Mouse (Mus musculus) fibroblast of lung, adult 2 months (primary cell): ENCODE data around the gene Bdkrb1.

Experiments
- DNase-seq: peaks from one replicate; pipeline ENCODE4 v3.0.0-alpha.2; 2011; ENCODE audit warnings: low read depth

The Bdkrb1 gene

DNA sequence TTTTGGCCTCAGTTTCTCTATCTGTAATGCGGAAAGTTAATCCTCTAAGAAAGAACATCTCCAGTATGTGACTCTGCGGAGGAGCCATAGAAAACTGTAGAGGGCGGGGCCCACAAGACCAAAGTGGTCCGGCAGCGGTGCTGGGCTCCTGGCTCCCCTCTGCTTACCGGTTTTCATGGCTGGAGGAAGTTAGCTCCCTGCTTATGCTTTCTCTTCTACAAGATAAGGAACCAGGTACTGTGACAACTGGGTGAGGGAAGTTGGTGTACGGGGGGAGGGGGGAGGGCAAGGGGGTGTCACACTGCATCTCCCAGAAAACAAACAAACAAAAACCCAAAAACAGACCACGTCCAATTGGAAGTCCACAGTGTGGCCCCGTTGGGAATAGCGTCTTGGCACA lies 4.4 kb upstream of the Bdkrb1 start:
- DNase-seq, result no peak

GRCm38 (mm10) chr12:105599098-105599497 lies 3.8 kb upstream of the Bdkrb1 start:
- no peak for DNase-seq

- DNase-seq, result peak; percentile 94
Observed at GRCm38 (mm10) chr12:105601586-105601985, 1.3 kb upstream of the Bdkrb1 start.

- DNase-seq, result no peak
Observed at GRCm38 (mm10) chr12:105603904-105604303, 1.0 kb downstream of the Bdkrb1 start.

- DNase-seq, result no peak
Observed at GRCm38 (mm10) chr12:105605212-105605611, 2.3 kb downstream of the Bdkrb1 start.

GRCm38 (mm10) chr12:105606881-105607280 lies 4.0 kb downstream of the Bdkrb1 start:
- no peak for DNase-seq

DNA sequence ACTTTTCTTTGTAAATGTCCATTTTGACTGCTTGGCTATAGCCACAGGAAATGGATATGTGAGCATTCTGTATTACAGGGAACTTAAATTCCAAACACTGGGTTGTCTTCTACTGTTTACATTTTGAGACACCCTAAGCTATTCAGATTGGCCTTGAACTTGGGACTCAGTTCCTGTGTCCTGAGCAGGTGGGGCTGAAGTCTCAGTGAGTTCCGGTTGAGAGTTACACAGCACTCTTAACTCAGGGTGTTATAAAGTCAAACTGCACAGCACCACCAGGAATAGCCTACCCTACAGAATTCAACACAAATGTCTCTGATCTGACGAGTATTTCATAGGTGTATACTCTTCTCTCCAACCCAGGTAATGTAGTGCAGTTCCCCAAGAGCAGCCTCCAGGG lies 8.2 kb downstream of the Bdkrb1 start:
- DNase-seq, result no peak

- peak; percentile 38 for DNase-seq
Observed at GRCm38 (mm10) chr12:105611748-105612147, 8.9 kb downstream of the Bdkrb1 start.

GRCm38 (mm10) chr12:105613559-105613958 lies 10.7 kb downstream of the Bdkrb1 start:
- DNase-seq, result no peak

DNA sequence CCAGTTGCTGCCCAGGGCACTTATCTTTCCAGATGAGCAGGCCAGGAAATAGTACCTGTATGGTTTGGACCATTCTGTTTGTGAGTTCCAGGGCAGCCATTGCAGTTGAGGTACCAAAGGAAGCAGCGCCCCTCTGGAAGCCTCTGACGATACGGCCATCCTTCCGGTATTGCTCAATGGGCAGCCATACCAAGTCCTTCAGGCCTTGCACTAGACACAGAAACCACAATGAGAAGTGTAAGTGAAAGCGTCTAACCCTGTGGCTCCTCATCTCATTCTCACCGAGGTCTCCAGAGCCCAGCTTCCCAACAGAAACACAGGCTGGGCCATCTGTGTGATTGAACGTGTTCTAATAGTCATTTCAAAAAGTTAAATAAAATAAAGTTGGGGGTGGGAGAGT lies 19.2 kb downstream of the Bdkrb1 start:
- DNase-seq, result no peak

GRCm38 (mm10) chr12:105622981-105623539 lies 20.2 kb downstream of the Bdkrb1 start:
- DNase-seq, result no peak

GRCm38 (mm10) chr12:105625798-105626197 lies 22.9 kb downstream of the Bdkrb1 start:
- no peak for DNase-seq

GRCm38 (mm10) chr12:105634374-105635067 lies 31.6 kb downstream of the Bdkrb1 start:
- DNase-seq, result no peak

DNA sequence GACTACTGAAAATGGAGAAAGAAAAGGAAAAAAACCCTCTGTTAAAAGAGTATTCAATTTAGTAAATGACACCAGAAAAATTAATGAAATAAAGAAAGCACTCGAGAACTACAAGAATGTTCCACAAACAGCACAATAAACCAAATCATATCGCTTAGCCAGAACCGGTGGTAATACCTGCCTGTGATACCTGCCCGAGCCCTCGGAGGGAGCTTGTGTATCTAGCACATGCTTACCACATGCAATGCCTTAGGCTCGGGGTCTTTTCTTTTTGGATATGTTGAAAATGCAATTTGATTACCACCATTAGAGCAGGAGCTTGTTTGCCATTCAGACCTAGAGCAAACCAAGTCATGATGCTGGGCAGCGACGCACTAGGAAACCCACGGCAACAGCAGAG lies 33.7 kb downstream of the Bdkrb1 start:
- no peak for DNase-seq

GRCm38 (mm10) chr12:105637554-105637953 lies 34.7 kb downstream of the Bdkrb1 start:
- DNase-seq, result no peak

DNA sequence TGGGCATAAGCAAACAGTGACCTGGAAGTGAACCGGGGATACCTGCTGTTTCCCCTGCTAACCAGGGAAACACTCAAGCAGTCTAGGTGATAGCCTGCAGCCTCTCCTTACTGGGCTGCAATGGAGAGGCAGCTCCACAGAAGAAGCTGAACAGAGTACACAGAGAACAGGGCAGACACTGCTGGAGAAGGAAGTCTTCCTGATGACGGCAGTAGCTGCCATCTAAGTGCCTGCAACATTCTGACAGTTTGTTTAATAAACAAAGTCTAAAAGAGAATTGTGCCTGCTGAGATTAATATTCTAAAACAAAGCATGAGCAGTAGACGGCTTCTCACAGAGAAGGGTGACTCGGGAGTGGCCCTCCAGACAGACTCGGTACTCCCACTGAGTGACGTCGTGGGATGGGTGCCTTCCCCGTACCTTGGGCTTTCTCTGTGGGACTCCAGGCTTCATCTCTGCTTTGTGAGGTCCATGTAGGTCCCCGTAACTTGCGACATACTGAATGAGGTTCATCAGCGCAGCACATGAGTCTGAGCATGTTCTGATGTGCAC lies 40.0 kb downstream of the Bdkrb1 start:
- DNase-seq, result no peak
